Mouse (Mus musculus) gastrocnemius, adult 18-20 months (tissue): ENCODE data around the gene Rdh16f1. TPM values are rescaled to one million over a fixed set of nuclear protein-coding genes. Genes with fewer than 3 reads are reported as not detected.
"Not testable (repeated sequence)": the region's sequence is repeated elsewhere in the genome, so short reads cannot be mapped to it uniquely, and the experiment has no call there.

ENCODE experiments used
- DNase-seq: peaks from one replicate; pipeline ENCODE4 v3.0.0; 2021; ENCODE audit warnings: low spot score
- total RNA-seq, 2 experiments: library from RNA; stranded (reverse); gene quantifications; 2 replicates each; pipeline ENCODE4 v1.2.3; 2021

The Rdh16f1 gene
- total RNA-seq, 2 experiments from 2014 or later, result 0.30 to 0.31 TPM

- DNase-seq, result no peak
Measured at GRCm38 (mm10) chr10:127825386-127825785, 65.8 kb downstream of the Rdh16f1 start.

DNA sequence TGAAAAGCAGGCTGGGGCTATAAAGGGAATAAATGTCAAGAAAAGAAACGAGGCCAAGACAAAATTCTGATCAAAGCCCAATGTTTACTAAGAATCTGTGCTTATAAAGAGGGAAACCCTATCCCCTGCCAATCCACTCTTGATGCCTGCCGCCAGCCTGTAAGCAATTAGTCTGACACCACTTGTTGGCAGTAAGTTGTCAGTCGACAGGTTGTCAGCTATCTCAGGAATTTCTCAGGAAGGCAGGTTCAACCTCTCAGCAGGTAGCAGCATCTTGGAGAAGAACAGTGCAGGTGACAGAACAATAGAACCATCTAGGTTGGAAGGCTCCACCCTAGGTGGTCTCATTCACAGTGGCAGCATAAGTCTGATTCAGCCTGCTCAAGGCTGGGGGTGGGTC is 69.5 kb downstream of the Rdh16f1 start:
- no peak for DNase-seq

- not testable (repeated sequence) for DNase-seq
Measured at GRCm38 (mm10) chr10:127834186-127834585, 74.6 kb downstream of the Rdh16f1 start.

- DNase-seq, result no peak
Measured at GRCm38 (mm10) chr10:127835292-127835691, 75.7 kb downstream of the Rdh16f1 start.

- DNase-seq, result not testable (repeated sequence)
Measured at GRCm38 (mm10) chr10:127837793-127838192, 78.2 kb downstream of the Rdh16f1 start.

DNA sequence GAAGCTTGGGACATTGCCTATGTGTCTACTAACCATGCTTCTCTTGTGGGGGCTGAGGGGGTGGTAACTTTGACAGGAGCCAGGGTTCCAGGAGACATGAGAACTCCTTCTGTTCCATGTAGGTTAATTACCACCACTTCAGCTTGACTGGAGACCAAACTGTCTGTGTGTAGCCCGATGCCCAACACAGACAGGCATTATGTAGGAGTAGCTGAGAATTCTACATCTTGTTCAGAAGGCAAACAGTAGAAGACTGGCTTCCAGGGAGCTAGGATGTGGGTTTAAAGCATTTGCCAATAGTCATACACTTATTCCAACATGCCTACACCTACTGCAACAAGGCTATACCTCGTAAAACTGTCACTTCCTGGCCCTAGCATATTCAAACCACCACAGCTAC is 79.0 kb downstream of the Rdh16f1 start:
- no peak for DNase-seq

GRCm38 (mm10) chr10:127840776-127841175 is 81.2 kb downstream of the Rdh16f1 start:
- DNase-seq, result no peak

Other genes starting within 250 kb of the Rdh16f1 start
- 10 to 100 TPM; 10.1 to 13.7 TPM for gene Ndufa4l2, start 244.8 kb upstream of the Rdh16f1 start, total RNA-seq
- 10 to 100 TPM; 25.8 to 25.9 TPM for gene Shmt2, start 237.3 kb upstream of the Rdh16f1 start, total RNA-seq
- under 1 TPM; 0.14 to 0.36 TPM for gene Nxph4, start 225.2 kb upstream of the Rdh16f1 start, total RNA-seq
- 10 to 100 TPM; 40.8 to 43.4 TPM for gene Lrp1, start 138.6 kb upstream of the Rdh16f1 start, total RNA-seq
- gene Stat6, start 116.8 kb upstream of the Rdh16f1 start, total RNA-seq, result 10 to 100 TPM; 16.0 to 17.9 TPM
- gene Nemp1, start 92.9 kb upstream of the Rdh16f1 start, total RNA-seq, result 1 to 10 TPM; 2.5 to 2.7 TPM
- gene Nab2, start 91.2 kb upstream of the Rdh16f1 start, total RNA-seq, result 1 to 10 TPM; 3.4 to 3.5 TPM
- gene Myo1a, start 54.6 kb upstream of the Rdh16f1 start, total RNA-seq, result not detected
- not detected for gene Tac2, start 35.3 kb upstream of the Rdh16f1 start, total RNA-seq
- gene Zbtb39, start 20.2 kb upstream of the Rdh16f1 start, total RNA-seq, result 1 to 10 TPM; 6.3 to 6.6 TPM
- gene Gpr182, start 8.1 kb upstream of the Rdh16f1 start, total RNA-seq, result under 1 TPM; 0.14 to 0.25 TPM
- not detected for gene Rdh1, start 66 bp upstream of the Rdh16f1 start, total RNA-seq
- gene Rdh9, start 16.6 kb downstream of the Rdh16f1 start, total RNA-seq, result not detected
- under 1 TPM in 1 of 2 experiments, not detected in 1; 0.11 TPM for gene Rdh16, start 41.4 kb downstream of the Rdh16f1 start, total RNA-seq
- gene Rdh19, start 90.1 kb downstream of the Rdh16f1 start, total RNA-seq, result not detected
- gene Rdh16f2, start 106.7 kb downstream of the Rdh16f1 start, total RNA-seq, result not detected
- under 1 TPM in 1 of 2 experiments, not detected in 1; 0.38 TPM for gene Rdh7, start 129.0 kb downstream of the Rdh16f1 start, total RNA-seq
- not detected for gene Sdr9c7, start 138.7 kb downstream of the Rdh16f1 start, total RNA-seq
- gene Hsd17b6, start 247.8 kb downstream of the Rdh16f1 start, total RNA-seq, result not detected